Mouse (Mus musculus) lung, postnatal 10 days (tissue): ENCODE results near the gene Camkmt.

Experiments
- DNase-seq: peaks from one replicate; pipeline ENCODE4 v3.0.0; 2021

Gene Camkmt

GRCm38 (mm10) chr17:85309046-85309445, 218.7 kb downstream of the Camkmt start:
- DNase-seq: no peak

- DNase-seq: no peak
Observed at GRCm38 (mm10) chr17:85311348-85311747, 221.0 kb downstream of the Camkmt start.

GRCm38 (mm10) chr17:85318401-85318800, 228.0 kb downstream of the Camkmt start:
- DNase-seq: no peak

GRCm38 (mm10) chr17:85319779-85320300, 229.5 kb downstream of the Camkmt start:
- DNase-seq: no peak

- DNase-seq: no peak
Observed at GRCm38 (mm10) chr17:85328901-85329300, 238.5 kb downstream of the Camkmt start.

GRCm38 (mm10) chr17:85335464-85335863, 245.1 kb downstream of the Camkmt start:
- no peak for DNase-seq

GRCm38 (mm10) chr17:85337666-85338065, 247.3 kb downstream of the Camkmt start:
- no peak for DNase-seq

GRCm38 (mm10) chr17:85341134-85341700, 250.9 kb downstream of the Camkmt start:
- DNase-seq: no peak

- DNase-seq: no peak
Observed at GRCm38 (mm10) chr17:85342471-85342870, 252.1 kb downstream of the Camkmt start.

GRCm38 (mm10) chr17:85343435-85343834, 253.1 kb downstream of the Camkmt start:
- no peak for DNase-seq

GRCm38 (mm10) chr17:85346701-85347100, 256.3 kb downstream of the Camkmt start:
- no peak for DNase-seq

- DNase-seq: no peak
Observed at GRCm38 (mm10) chr17:85349331-85349935, 259.1 kb downstream of the Camkmt start.

- no peak for DNase-seq
Observed at GRCm38 (mm10) chr17:85351301-85351700, 260.9 kb downstream of the Camkmt start.

- DNase-seq: no peak
Observed at GRCm38 (mm10) chr17:85352731-85353130, 262.4 kb downstream of the Camkmt start.

GRCm38 (mm10) chr17:85353191-85353590, 262.8 kb downstream of the Camkmt start:
- no peak for DNase-seq

- no peak for DNase-seq
Observed at GRCm38 (mm10) chr17:85353636-85354035, 263.3 kb downstream of the Camkmt start.

- no peak for DNase-seq
Observed at GRCm38 (mm10) chr17:85355356-85355755, 265.0 kb downstream of the Camkmt start.

- no peak for DNase-seq
Observed at GRCm38 (mm10) chr17:85361006-85361405, 270.7 kb downstream of the Camkmt start.

GRCm38 (mm10) chr17:85367319-85367718, 277.0 kb downstream of the Camkmt start:
- no peak for DNase-seq

- no peak for DNase-seq
Observed at GRCm38 (mm10) chr17:85368776-85369175, 278.4 kb downstream of the Camkmt start.

- peak; percentile 31 for DNase-seq
Observed at GRCm38 (mm10) chr17:85372076-85372475, 281.7 kb downstream of the Camkmt start.

- no peak for DNase-seq
Observed at GRCm38 (mm10) chr17:85372523-85372922, 282.2 kb downstream of the Camkmt start.

- DNase-seq: no peak
Observed at GRCm38 (mm10) chr17:85374100-85374833, 283.9 kb downstream of the Camkmt start.

GRCm38 (mm10) chr17:85374834-85375176, 284.5 kb downstream of the Camkmt start:
- DNase-seq: no peak
